Mouse (Mus musculus) stomach, postnatal 0 days (tissue): ENCODE measurements around the gene Plekha4. TPM values are rescaled to one million over a fixed set of nuclear protein-coding genes. Genes with fewer than 3 reads are reported as not detected.
A peak's percentile ranks its signal among the peaks of the same experiment; 100 is the strongest.
"Not testable (repeated sequence)": the region's sequence is repeated elsewhere in the genome, so short reads cannot be mapped to it uniquely, and the experiment has no call there.

Source experiments
- ATAC-seq: fragments of 200-750 bp; cut with Nextera tagmentation; 2 replicates; pipeline ENCODE4 v1.8.0; 2017; ENCODE audit not compliant: low FRiP score, low TSS enrichment
- DNase-seq: peaks from one replicate; pipeline ENCODE4 v3.0.0-alpha.2; 2016; ENCODE audit warnings: low spot score
- H3K27ac ChIP-seq: fragments of 300-500 bp; sonication (generic); replicated peaks from 2 replicates; pipeline ENCODE4 v1.5.1; 2014; ENCODE audit warnings: mild to moderate bottlenecking, control low read depth
- H3K27me3 ChIP-seq: fragments of 300-500 bp; sonication (generic); 2 replicates; pipeline ENCODE4 v1.6.1; 2014; ENCODE audit warnings: low read length; ENCODE audit not compliant: control insufficient read depth, insufficient read depth
- H3K36me3 ChIP-seq: fragments of 300-500 bp; sonication (generic); 2 replicates; pipeline ENCODE4 v1.6.1; 2014; ENCODE audit warnings: low read length, mixed read lengths; ENCODE audit not compliant: control insufficient read depth, insufficient read depth
- H3K4me1 ChIP-seq: fragments of 300-500 bp; sonication (generic); replicated peaks from 2 replicates; pipeline ENCODE4 v1.6.1; 2014; ENCODE audit warnings: antibody characterized with exemption; ENCODE audit not compliant: control insufficient read depth, insufficient read depth
- H3K4me2 ChIP-seq: fragments of 300-500 bp; sonication (generic); replicated peaks from 2 replicates; pipeline ENCODE4 v1.6.1; 2014; ENCODE audit warnings: low read depth, mild to moderate bottlenecking, control low read depth, moderate library complexity
- H3K4me3 ChIP-seq: fragments of 300-500 bp; sonication (generic); 2 replicates; pipeline ENCODE4 v1.5.1; 2014; ENCODE audit warnings: low read depth, low read length, control low read depth
- H3K9ac ChIP-seq: fragments of 300-500 bp; sonication (generic); 2 replicates; pipeline ENCODE4 v1.6.1; 2014; ENCODE audit warnings: mild to moderate bottlenecking, low read length, control low read depth, mixed read lengths
- H3K9me3 ChIP-seq: fragments of 300-500 bp; sonication (generic); 2 replicates; pipeline ENCODE4 v1.6.1; 2016; ENCODE audit warnings: low read length; ENCODE audit not compliant: control insufficient read depth
- CTCF ChIP-seq: IDR thresholded peaks from 2 replicates; pipeline ENCODE4 v1.5.1; 2016; ENCODE audit warnings: antibody characterized with exemption, low read depth, mild to moderate bottlenecking, moderate library complexity
- EP300 ChIP-seq: optimal IDR thresholded peaks from 2 replicates; pipeline ENCODE3; 2016; ENCODE audit warnings: antibody characterized with exemption
- WGBS: fragments of 180-500 bp; shearing (Covaris S2); extraction: QIAGEN DNeasy Blood & Tissue Kit; methylation state at CpG from one replicate; pipeline ENCODE4 v1.1.7; 2014; 5-methylcytosine and 5-hydroxymethylcytosine counted together
- polyA plus RNA-seq: library from polyadenylated mRNA; unstranded; fragments of >200 nt; fragmentation: Nextera tagmentation; extraction: Ambion mirVana; gene quantifications from 2 replicates; pipeline ENCODE4 v1.2.1, GENCODE M21; 2015

The Plekha4 gene
- polyA plus RNA-seq, 1 experiment from 2014 or later = 7.9 TPM

GRCm38 (mm10) chr7:45526474-45527120 lies 467 bp downstream of the Plekha4 start:
- 24% methylated on average over 7 of the region's 7 CpGs for WGBS

GRCm38 (mm10) chr7:45527169-45527568 lies 1.0 kb downstream of the Plekha4 start:
- not testable (repeated sequence) for H3K36me3 ChIP-seq, H3K9ac ChIP-seq, H3K27me3 ChIP-seq, ATAC-seq, H3K4me1 ChIP-seq, H3K9me3 ChIP-seq, DNase-seq, H3K27ac ChIP-seq, H3K4me3 ChIP-seq
- peak overlapping the region; percentile 47; the same call in 1 of the 2 replicates for H3K4me2 ChIP-seq
- 93% methylated on average over 6 of the region's 6 CpGs for WGBS

More at GRCm38 (mm10) chr7:45526474-45527120, 467 bp downstream of the Plekha4 start:
- ATAC-seq = no peak
- H3K27ac ChIP-seq = peak overlapping the region; percentile 97
- 0 out of 2 replicates have a peak, but pooled peaks cover 6% of the 10 kb centered on the region for H3K4me1 ChIP-seq
- TF ChIP-seq CTCF (peak; percentile 59), EP300 (peak; percentile 68)
- no peaks in the 10 kb centered on the region for H3K9me3 ChIP-seq
- H3K36me3 ChIP-seq = peaks cover 4% of the 10 kb centered on the region; the same call in 1 of the 2 replicates
- peak overlapping the region; percentile 47 for H3K4me2 ChIP-seq
- no peaks in the 10 kb centered on the region for H3K27me3 ChIP-seq
- peak overlapping the region; percentile 93 for H3K9ac ChIP-seq
- peak overlapping the region; percentile 76 for H3K4me3 ChIP-seq
- no peak for DNase-seq

- 0 out of 2 replicates have a peak, but pooled peaks cover 4% of the 10 kb centered on the region for H3K4me1 ChIP-seq
- ATAC-seq (no peak), DNase-seq (no peak)
- H3K36me3 ChIP-seq = no peaks in the 10 kb centered on the region
- 23% methylated on average over 6 of the region's 6 CpGs for WGBS
- H3K4me2 ChIP-seq = peak overlapping the region; percentile 2; the same call in 1 of the 2 replicates
- H3K4me3 ChIP-seq = no peak overlapping the region
- TF ChIP-seq EP300 (no peak), CTCF (no peak)
- H3K9me3 ChIP-seq = no peaks in the 10 kb centered on the region
- peak overlapping the region; percentile 24; the same call in 1 of the 2 replicates for H3K27ac ChIP-seq
- no peaks in the 10 kb centered on the region for H3K27me3 ChIP-seq
- no peak overlapping the region for H3K9ac ChIP-seq
These were observed 3.3 kb downstream of the Plekha4 start for GRCm38 (mm10) chr7:45529461-45529860.

- no peaks in the 10 kb centered on the region for H3K27me3 ChIP-seq
- TF ChIP-seq EP300 (no peak), CTCF (no peak)
- no peak for ATAC-seq
- 31% methylated on average over 2 of the region's 2 CpGs for WGBS
- no peaks in the 10 kb centered on the region for H3K36me3 ChIP-seq
- no peak for DNase-seq
- 0 out of 2 replicates have a peak overlapping the region, but pooled peaks have one; percentile 20 for H3K4me2 ChIP-seq
- no peak overlapping the region for H3K9ac ChIP-seq
- 0 out of 2 replicates have a peak overlapping the region, but pooled peaks have one; percentile 2 for H3K4me3 ChIP-seq
- H3K27ac ChIP-seq = peak overlapping the region; percentile 67; the same call in 1 of the 2 replicates
- no peaks in the 10 kb centered on the region for H3K4me1 ChIP-seq
- H3K9me3 ChIP-seq = no peaks in the 10 kb centered on the region
These were observed 4.5 kb downstream of the Plekha4 start for GRCm38 (mm10) chr7:45530643-45531042.

- H3K27me3 ChIP-seq = no peaks in the 10 kb centered on the region
- TF ChIP-seq EP300 (no peak), CTCF (peak; percentile 24)
- H3K27ac ChIP-seq = no peak overlapping the region
- no peaks in the 10 kb centered on the region for H3K9me3 ChIP-seq
- no peak overlapping the region for H3K4me3 ChIP-seq
- H3K4me2 ChIP-seq = no peak overlapping the region
- no peaks in the 10 kb centered on the region; the same call in 1 of the 2 replicates for H3K4me1 ChIP-seq
- no peak for DNase-seq
- 75% methylated on average over 1 of the region's 1 CpGs for WGBS
- ATAC-seq = no peak
- H3K36me3 ChIP-seq = no peaks in the 10 kb centered on the region
- H3K9ac ChIP-seq = no peak overlapping the region
These were observed 9.5 kb downstream of the Plekha4 start for GRCm38 (mm10) chr7:45535676-45536075.

- no peak for TF ChIP-seq EP300
- no peak for TF ChIP-seq CTCF
- H3K9ac ChIP-seq = no peak overlapping the region; the same call in 1 of the 2 replicates
- H3K4me2 ChIP-seq = peak overlapping the region; percentile 77
- no peaks in the 10 kb centered on the region; the same call in 1 of the 2 replicates for H3K4me1 ChIP-seq
- no peak for DNase-seq
- H3K27me3 ChIP-seq = no peaks in the 10 kb centered on the region
- whole genome bisulfite sequencing = 78% methylated on average over 10 of the region's 10 CpGs
- H3K36me3 ChIP-seq = no peaks in the 10 kb centered on the region
- H3K27ac ChIP-seq = no peak overlapping the region
- ATAC-seq = 0 out of 2 replicates have a peak, but pooled peaks have one; percentile 6
- H3K9me3 ChIP-seq = no peaks in the 10 kb centered on the region
- no peak overlapping the region for H3K4me3 ChIP-seq
These were observed 11.5 kb downstream of the Plekha4 start for GRCm38 (mm10) chr7:45537602-45538001.
